Mouse (Mus musculus): Measurements from ENCODE around the gene Nol12.

Gene Nol12

DNA sequence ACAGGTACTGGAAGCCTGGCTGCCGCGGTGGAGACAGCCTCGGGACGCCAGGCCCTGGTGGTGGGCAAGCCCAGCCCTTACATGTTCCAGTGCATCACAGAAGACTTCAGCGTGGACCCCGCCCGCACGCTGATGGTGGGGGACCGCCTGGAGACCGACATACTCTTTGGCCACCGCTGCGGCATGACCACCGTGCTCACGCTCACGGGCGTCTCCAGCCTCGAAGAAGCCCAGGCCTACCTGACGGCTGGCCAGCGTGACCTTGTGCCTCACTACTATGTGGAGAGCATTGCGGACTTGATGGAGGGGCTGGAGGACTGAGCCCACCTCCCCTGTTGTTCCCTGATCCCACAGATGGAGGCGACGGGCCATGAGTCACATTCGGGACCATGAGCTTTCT, 16.6 kb upstream of the Nol12 start:
- DNase-seq = peak in 1 of 2 experiments; percentile 31

DNA sequence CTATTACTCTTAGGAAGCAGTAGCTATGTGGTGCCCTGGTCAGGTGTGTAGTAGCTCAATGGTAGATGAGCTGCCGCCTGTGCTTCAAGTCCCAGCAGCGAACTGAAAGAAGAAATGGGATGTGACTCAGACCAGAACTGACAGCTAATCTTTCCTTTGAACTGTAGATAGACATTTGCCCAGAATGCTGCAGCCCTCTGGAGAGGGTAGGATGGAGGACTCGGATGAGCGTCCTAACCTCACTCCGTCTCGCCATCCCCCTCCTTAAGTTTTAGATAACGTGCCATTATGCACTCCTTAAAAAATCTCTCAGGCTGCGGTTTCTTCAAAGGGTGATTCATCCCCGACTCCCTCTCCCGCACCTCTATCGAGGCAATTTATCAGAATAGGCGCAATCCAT, 14.8 kb upstream of the Nol12 start:
- DNase-seq = no peak

DNA sequence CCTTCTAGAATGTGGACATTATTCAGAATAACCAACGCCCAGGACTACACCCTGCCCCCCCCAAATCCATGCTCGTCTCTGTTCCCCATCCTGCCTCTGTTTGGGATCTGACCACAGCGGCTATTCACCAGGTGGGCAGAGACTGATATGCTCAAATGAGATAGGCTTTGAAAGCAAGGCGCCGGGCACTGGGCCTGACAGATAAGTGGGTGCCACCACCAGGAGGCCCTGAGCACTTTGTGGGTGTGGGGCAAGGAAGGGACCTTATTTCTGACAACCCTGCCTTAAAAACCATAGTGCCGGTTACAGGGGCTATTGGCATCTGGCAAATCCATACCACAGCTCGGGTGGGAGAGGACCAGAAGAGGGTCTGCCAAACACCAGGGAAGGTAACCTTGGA, 12.0 kb upstream of the Nol12 start:
- DNase-seq = no peak

DNA sequence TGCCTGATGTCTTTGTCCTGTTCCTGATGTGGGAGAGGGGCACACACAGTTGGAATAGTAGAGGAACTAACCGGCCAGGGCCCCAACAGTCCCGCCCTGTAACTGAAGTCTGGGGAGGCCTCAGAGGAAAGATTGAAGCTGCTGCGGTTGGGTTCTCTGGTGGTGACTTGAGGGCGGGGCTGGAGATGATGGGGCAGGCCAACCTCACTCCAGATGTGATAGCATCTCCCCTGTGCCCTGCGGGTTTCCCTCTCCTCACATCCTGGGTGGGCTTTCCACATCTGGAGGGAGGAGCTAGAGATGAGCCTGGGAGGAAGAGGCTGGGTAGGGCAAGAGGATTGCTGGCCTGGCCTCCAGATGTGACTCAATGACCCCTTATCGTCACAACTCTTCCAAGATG, 11.1 kb upstream of the Nol12 start:
- no peak for DNase-seq

DNA sequence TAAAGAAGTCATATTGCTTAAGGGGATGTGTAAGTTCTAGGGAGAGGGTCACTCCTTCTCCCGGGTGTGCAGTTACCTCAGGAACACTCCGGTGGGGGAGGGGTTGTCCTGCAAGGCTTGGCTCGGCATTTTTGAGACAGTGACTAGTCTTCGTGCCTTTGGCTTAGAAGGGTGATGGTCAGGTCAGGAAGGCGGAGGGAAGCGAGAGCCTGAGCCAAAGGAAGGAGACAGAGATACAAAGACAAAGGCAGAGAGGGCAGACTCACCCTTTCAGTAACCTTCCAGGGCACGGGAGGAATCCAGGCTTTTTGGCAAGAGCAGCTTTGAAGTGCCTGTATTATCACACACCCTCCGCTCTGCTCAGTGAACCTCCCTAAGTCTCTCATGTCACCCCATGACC, 9.6 kb upstream of the Nol12 start:
- no peak for DNase-seq

DNA sequence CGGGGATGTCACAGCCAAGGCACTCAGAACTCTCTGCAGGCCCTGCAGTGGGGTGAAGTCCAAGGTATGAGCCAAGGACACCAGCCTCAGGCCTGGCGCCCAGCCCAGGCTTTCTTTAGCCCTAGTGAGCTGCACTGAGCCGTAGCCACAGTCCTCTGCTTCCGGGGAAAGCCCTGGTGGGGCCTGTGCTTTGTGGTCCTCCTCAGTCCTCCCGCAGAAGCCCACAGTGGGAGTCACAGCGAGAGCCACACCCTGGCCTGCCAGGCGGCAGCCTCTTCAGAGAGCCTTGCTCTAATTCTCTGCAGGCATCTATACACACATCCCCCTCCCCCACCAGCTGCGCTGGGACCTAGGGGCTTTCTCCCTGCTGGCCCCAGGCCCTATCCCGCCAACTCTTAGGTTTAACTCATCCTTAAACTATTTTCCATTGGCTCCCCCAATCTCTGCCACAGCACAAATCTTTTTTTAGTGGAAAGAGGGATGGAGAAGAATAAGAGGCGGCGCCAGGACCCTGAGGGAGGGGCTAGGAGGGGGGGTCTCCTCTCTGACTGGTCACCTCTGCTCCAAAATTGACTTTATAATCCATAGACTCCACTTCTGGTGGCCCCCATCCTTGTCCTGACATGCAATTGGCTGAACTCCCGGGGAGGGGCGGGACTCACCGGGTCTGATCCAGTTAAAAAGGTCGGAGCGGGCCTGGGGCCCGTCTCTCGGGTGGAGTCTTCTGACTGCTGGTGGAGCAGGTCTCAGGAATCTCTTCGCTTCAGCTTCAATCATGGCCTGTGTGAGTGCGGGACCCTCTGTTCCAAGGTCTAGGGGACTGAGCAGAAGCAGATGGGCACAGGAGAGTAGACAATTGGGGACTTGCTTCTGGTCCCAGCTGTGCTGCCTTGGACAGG, 8.5 kb upstream of the Nol12 start, which contains the start of gene Lgals1:
Gene Lgals1, plus strand, starts transcription at position 705 of the 899 bp plus-strand sequence.
- DNase-seq = peak; percentile 82 to 83

DNA sequence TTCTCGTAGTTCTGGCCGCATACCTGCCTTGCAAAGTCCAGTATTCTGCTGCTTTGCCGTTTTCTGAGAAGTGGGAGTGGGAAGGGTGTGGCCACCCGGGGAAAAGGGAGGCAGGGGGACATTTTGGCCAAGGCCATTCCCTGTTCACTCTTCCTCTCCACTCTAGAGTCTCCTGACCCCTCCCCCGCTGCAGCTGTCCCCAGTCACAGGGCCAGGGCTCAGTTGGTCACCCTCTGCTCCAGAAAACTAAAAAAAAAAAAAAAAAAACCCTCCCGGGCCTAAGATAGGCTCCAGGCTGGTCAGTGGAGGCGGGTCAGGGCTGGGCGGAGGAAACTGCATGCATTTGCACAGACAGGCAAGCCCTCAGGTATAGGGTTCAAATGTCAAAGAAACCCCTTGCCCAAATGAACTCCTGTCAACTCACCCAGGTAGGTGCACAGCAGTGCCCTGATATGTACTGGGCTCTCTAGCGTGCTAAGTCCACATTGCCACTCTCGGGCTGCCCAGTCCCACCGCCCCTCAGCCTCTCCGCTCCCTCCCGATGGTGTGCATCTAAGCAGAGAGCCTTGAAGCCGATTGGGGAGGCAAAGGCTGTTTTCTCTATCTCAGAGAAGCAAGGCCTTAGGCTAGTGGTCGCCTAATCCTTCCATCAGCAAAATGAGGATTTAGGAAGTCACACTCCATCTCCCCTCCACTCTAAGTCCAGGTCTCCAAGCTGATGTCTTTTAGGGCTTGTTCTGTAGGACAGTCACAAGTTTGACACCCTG, 7.5 kb upstream of the Nol12 start:
- peak; percentile 55 to 66 for DNase-seq

DNA sequence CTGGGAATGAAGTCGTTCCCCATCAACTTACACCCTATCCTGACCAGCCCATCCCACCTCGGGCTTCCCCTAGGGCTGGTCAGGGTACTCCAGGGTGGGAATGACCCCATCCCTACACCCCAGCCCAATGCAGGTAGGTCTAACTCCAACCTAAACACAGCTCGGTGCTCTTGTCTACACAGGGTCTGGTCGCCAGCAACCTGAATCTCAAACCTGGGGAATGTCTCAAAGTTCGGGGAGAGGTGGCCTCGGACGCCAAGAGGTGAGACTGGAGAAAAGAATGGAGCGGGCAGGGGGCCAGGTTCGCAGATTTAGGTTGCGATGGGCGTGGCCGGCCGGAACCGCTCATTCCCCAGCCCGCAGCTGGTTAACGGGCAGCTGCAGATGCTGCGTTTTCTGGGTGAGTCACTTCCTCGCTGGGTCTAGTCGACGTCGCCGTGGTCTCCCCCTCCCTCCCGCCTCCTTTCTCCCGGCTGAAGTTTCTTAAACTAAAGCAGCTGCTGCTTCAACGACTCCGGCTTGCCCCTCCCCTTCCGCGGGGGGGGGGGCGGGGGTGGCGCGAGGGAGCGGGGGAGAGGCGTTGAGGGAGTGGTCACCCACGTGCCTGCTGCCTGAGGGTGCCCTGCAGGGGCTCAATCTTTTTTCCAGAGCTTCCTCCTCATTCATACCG, 6.8 kb upstream of the Nol12 start:
- no peak for DNase-seq

DNA sequence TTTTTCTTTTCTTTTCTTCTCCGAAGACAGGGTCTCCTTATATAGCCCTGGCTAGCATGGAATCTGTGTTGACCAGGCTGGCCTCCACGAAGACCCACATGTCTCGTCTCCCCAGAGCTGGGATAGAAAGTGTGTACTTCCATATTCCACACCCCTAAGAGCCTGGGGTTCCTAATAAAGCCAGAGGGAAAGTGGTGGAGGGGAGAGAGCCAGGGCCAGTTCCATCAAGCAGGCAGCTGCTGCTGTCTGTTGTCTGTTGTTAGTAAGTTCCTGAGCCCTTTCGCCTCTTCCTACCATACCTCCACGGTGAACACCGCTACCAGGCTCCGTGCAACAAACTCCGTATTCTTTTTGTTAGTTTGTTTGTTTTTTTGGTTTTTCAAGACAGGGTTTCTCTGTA, 6.2 kb upstream of the Nol12 start:
- no peak for DNase-seq

DNA sequence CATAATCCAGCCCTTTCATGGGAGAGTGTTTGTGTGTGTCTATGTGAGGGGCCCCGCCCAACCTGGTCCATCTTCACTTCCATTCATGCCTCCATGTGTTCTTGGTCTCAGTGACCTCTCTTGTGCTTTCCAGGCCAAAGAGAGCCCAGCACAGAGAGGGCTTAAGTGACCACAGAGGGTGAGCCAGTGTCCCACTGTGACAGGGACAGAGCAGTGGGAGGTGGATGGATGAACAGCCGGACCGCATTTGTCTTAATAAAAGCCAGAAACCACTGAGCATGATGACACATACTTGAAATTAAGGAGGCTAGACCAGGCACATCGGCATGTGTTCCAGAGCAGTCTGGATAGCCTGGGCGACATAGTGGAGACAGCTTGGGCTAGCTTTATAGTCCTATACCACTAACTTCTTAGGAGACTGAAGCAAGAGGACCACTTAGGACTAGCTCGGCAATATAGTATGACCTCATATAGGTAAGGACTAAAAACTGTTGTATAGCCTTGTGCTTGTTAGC, 4.5 kb upstream of the Nol12 start:
- no peak for DNase-seq

DNA sequence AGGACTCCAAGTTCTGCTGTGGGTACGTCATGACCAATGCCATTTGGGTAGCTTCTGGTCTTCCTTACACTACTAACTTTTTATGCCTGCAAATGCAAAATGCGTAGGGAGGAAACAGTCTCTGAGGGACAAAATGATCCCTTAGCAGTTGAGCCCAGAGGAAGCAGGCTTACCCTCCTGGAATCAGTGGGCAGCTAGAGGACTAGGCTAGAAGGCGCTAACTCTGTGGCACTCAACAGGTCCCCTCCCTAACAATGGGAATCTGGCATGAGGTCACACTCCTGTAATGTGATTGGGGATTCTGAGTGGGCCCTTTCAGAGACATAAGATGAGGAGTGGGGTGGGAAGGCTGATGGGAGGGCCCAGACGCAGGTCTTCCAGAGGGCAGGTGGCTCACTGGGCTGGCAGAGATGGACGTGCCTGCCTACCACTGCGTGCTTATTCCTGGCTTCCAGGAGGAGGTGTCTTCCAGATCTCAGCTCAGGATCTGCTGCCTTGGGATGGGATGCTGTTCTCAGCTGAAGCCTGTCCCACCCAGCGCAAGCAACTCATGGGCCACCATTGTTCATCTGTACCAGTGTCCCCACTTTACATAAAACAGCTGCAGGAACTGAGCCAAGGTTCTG, 3.8 kb upstream of the Nol12 start:
- DNase-seq = no peak

DNA sequence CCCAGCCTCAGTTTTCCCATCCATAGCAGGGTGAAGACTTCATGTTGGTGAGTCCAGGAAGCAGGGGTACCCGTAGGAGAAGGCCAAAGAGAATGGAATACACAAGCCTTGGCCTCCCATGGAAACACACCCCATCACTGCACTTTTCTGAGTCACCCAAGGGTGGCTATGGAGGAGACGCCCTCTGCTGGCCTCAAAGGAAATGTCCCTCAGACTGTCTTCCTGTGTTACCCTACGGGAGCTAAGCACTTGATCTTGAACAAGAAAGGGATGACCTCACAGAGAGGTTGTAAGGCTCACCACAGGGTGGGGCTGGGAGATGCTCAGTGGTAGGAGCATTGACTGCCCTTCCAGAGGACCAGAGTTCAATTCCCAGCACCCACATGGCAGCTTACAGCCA, 3.2 kb upstream of the Nol12 start:
- DNase-seq = peak; percentile 52 to 53

DNA sequence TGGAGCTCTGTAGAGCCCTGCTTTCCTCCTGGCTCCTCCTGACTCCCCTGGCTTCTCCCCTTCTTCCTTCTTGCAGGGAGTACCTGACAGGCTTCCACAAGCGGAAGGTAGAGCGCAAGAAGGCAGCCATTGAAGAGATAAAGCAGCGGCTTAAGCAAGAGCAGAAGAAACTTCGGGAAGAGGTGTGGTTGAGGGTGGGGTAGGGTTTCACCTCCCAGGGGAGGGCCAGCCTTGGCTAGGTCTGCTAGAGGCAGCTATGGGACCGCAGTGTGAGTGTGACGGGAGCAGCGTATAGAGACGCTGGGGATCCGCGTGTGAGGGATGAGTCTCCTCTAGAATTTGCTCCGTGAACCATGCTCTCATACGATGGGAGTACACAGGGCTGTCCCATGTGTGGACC, 1.7 kb downstream of the Nol12 start:
- DNase-seq = no peak

DNA sequence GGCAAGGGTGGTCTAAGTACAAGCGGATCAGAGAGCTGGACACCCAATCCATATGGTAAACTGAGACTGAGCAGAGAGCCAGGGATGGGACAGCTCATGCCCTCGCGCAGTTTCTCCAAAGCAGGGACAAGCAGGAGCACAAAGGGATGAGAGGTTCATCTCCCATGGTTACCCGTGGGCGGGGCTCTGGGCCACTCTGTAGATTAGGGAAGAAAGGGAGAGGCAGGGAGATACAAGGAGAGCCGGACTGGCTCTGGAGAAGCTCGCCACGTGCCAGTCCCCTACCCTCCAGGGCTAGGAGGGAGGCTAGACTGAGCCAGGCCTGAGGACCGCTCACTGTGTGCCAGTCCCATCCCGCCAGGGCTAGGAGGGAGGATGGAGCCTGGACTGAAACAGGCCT, 2.6 kb downstream of the Nol12 start:
- no peak for DNase-seq

DNA sequence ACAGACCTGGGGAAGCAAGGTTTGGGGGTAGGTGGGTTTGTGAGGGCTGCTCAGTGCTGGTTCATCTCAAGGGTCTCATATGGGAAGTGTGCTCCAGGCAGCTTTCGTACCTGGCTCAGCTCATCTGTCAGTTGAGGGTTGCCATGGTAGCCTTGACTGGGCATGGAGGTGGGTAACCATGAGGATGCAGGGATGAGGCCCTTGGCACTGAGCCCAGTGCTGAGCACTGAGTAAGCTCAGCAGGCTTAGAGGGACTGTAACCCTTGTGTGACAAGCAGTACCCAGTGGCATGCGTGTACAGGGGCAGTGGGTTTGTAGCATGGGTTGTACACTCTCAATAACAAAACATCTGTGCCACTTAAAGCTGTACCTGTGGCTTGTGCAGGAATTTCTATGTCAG, 3.2 kb downstream of the Nol12 start:
- DNase-seq = no peak

DNA sequence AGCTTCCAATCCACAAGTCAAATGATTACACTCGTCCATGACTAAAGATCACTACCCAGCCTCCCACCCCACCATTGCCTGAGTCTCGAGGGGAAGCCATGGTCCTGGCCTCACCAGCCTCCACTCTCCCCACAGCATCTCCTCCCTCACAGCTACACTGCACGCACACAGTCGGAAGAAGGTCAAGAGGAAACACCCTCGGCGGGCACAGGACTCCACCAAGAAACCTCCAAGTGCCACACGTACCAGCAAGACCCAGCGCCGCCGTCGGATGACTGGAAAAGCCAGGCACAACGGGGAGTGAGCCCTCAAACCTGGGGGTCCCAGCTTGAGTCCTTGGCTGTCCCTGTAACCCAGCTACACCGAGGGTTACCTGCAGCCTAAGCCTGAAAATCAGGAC, 5.6 kb downstream of the Nol12 start:
- DNase-seq = no peak

DNA sequence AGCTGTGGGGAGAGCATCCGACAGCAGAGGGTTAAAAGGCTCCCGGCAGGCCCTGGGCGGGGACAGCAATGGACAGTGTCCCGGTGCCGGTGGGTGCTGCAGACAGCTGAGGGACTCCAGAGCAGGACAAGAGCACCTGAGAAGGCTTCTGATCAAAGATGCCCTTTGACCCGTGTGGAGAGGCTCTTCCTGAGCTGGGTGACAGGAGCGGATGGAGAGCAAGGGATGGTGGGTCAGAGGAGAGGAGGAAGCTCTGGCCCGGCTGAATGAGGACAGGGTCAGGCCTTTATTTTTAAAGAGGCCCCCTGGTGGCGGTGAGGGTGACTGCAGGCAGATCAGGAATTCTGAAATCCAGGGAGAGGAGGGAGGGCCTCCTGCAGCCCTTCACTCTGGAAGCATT, 7.9 kb downstream of the Nol12 start:
- peak; percentile 88 to 91 for DNase-seq

DNA sequence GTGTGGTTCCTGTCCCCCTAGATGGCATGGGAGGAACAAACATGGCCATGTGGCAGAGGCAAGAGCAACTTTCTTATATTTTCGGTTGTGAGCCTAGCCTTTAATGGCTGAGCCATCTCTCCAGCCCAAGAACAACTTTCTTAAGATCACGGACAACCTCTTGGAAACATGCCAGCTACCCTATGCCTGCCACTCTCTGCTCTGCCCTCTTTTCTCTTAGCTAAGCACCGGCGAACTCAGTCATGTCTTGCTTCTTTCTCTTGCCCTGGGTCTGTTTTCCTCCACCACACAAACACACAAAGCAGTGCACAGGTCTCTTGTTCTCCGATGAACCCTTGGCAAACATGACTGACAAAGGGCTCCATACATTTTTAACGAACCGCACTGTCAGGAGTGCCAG, 11.5 kb downstream of the Nol12 start:
- no peak for DNase-seq

DNA sequence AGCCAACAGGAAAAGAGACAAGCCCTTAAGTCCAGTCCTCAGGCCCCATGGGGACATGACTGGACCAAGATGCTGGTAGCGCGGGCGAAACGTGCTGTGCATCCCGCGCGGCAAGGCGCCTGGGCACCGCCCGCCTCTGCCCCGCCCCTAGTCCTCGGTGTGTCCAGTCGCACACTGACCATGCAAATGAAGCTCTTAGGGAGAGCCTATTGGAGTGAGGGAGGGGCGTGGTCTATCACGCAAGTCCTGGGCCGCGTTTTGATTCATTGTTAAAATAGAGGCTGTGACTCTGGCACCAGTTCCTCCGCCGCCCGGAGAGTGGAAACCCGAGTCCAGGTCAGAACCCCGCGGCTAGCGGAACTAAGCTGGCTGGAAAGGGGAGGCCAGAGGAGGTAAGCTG, 12.9 kb downstream of the Nol12 start, which contains the start of gene Triobp:
Gene Triobp, plus strand, starts transcription at position 68 of the 400 bp plus-strand sequence.
- peak; percentile 92 to 97 for DNase-seq

DNA sequence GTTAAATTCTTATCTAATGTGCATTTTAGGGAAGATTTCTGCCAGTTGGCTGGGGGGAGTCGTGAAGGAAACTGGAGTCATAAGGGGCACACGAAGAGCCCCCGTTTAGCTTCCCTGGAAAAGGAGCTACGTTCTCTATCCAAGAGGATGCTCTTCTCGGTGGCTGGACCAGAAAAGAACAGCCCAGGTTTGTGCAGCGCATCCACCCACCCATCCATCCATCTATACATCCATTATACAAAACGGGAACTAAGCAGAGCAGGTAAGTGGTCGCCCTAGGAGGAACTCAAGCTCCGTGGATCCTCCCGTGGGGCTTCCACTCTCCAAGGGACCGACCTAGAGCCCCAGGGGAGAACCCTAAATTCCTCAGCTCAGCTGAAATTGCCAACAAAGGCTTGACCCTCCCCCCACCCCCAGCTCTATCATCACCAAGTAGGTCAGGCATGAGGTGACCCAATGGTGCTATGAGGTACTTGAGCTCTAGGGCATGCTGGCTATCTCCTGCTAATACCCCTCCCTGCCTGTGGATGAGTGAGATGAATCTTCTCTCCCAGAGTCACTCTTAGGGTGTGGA, 13.5 kb downstream of the Nol12 start:
- no peak for DNase-seq

DNA sequence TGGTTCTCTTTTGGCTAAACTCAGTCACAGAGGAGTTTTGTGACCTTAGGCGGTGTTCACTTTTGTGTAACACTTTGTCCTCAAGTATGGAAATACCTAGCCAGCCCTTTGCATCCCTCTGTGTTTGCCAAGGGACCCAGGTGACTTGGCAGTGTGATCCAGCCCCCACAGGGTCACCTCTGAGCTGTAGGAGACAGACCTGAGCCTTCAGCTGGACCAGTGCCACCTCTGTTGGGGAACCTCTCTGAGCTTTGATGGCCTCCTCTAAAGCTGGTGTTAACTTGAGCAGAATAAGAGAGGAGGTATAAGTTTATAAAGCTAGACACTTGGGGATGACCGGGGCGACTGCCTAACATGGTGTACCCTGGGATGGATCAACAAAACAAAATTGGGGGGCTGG, 14.2 kb downstream of the Nol12 start:
- DNase-seq = peak; percentile 39 to 48

DNA sequence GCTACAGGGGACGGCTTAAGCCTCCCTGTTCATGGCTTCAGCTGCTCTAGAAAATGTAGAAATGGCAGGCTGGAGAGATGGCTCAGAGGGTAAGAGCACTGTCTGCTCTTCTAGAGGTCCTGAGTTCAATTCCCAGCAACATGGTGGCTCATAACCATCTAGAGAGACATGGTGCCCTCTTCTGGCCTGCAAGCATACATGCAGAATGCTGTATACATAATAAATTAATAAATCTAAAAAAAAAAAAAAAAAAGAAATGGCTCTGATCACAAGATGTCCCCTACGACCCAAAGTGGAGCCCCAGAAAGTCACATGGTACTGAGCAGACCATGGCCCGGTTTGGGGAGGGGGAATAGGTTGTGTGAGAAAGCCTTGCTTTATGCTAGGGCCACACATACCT, 20.9 kb downstream of the Nol12 start:
- DNase-seq = no peak

All from cerebellum, adult 18-20 months (tissue).